Mouse (Mus musculus) erythroblast, embryonic 14.5 days (primary cell): ENCODE results near the gene Crtc3.

Experiments used
- GATA1 ChIP-seq: IDR thresholded peaks from 2 replicates; pipeline ENCODE4 v1.6.1; 2012; ENCODE audit warnings: low read length, inconsistent platforms, mixed read lengths
- TAL1 ChIP-seq: IDR thresholded peaks from 3 replicates; pipeline ENCODE4 v1.6.1; 2012; ENCODE audit warnings: low read length, inconsistent platforms, mixed read lengths

DNA sequence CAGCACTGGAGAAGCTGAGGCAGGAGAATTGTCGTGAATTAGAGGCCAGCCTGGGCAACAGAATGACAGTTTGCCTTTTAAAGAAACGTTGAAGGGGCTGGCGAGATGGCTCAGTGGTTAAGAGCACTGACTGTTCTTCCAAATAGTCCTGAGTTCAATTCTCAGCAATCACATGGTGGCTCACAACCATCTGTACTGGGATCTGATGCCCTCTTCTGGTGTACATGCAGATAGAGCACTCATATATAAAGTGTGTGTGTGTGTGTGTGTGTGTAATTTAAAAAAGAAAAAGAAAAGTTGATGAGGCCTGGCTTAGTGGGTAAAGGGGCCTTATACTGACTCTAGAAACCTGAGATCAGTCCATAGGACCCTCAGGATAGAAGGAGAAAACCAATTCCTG lies 133.5 kb downstream of the Crtc3 start:
- TF ChIP-seq GATA1, result no peak
- TF ChIP-seq TAL1, result no peak
